Comparison of ENCODE assay signal across 7 mouse cellular contexts in the genomic region with DNA sequence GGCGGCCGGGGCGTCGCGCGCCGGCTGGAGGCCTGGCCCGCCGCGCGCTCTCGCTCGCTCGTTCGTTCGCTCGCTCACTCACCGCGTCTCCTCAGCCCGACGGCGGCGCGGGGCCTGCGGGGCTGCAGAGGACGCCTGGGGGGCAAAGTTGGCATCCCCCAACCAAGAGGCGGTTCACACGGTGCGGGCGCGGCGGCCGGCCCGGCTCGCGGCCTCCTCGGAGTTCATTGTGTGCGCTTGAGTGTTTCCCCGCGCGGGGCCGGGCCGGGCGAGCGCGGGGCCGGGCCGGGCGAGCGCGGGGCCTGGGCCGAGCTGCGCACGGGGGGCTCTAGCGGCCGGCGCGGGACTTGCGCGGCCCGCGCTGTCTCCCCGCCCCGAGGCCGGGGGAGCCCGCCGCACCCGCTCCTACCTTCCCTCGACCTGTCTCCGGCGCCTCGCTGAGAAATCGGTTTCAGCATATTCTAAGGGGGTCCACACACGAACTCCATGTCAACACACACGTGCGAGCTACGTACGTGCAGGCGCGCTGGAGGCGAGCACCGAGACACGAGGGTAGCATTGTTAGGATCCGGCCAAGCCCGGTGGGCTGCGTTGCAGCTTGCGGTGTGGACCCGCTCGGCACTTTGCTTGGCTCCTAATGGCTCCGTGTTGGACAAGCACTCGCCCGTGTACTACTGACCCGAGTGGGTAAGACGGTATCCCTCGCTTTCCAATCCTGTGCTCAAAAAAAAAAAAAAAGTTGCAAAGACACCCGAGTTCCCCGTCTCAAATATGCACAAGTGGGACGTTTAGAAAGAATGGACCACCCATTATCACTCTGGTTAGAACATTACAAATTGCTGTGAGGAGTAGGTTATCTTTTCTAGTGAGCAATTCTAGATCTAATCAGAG. TPM values are rescaled to one million over a fixed set of nuclear protein-coding genes. Genes with fewer than 3 reads are reported as not detected.
A peak's percentile ranks its signal among the peaks of the same experiment; 100 is the strongest.
DNase-seq lines count a peak whose midpoint lies in the region; ATAC-seq lines count a peak whose summit lies in the region.

Zmynd11 (minus strand) TSS at position 685 of the 891 bp plus-strand sequence.

- peak; percentile 80 for ATAC-seq in intestine, embryonic 16.5 days
- ATAC-seq in limb, embryonic 11.5 days (ENCODE audit: insufficient number of reproducible peaks, low FRiP score, low TSS enrichment, low read depth), result peak; percentile 74
- peak; percentile 80 for ATAC-seq in midbrain, embryonic 12.5 days (ENCODE audit: low FRiP score, low read depth)

- peak within 1 kb of the TSS; percentile 97 for H3K4me3 ChIP-seq in intestine, embryonic 16.5 days (ENCODE audit: low read length)
- H3K4me3 ChIP-seq in limb, embryonic 11.5 days (ENCODE audit: low read depth, low read length), result peak within 1 kb of the TSS; percentile 96
- peak within 1 kb of the TSS; percentile 98 for H3K4me3 ChIP-seq in midbrain, embryonic 12.5 days

- H3K9ac ChIP-seq in intestine, embryonic 16.5 days (ENCODE audit: low read depth, low read length), result peak within 1 kb of the TSS; percentile 99
- peak within 1 kb of the TSS; percentile 100 for H3K9ac ChIP-seq in limb, embryonic 11.5 days (ENCODE audit: low read length)
- peak within 1 kb of the TSS; percentile 99 for H3K9ac ChIP-seq in midbrain, embryonic 12.5 days (replicated peaks)

- no peaks in the 10 kb centered on the region for H3K36me3 ChIP-seq in intestine, embryonic 16.5 days (ENCODE audit: control insufficient read depth, insufficient read depth, low read length)
- H3K36me3 ChIP-seq in limb, embryonic 11.5 days (ENCODE audit: control insufficient read depth, insufficient read depth, low read length), result no peaks in the 10 kb centered on the region
- H3K36me3 ChIP-seq in midbrain, embryonic 12.5 days, result no peaks in the 10 kb centered on the region

- H3K4me1 ChIP-seq in intestine, embryonic 16.5 days (ENCODE audit: control insufficient read depth, insufficient read depth, low read length), result peaks cover 22% of the 10 kb centered on the region
- H3K4me1 ChIP-seq in limb, embryonic 11.5 days (ENCODE audit: control insufficient read depth, insufficient read depth, low read length), result peaks cover 8% of the 10 kb centered on the region; the same call in 1 of the 2 replicates
- peaks cover 40% of the 10 kb centered on the region for H3K4me1 ChIP-seq in midbrain, embryonic 12.5 days

- peak within 1 kb of the TSS; percentile 99 for H3K27ac ChIP-seq in intestine, embryonic 16.5 days (ENCODE audit: low read length)
- H3K27ac ChIP-seq in limb, embryonic 11.5 days (replicated peaks; ENCODE audit: low read depth, low read length), result peak within 1 kb of the TSS; percentile 99
- H3K27ac ChIP-seq in midbrain, embryonic 12.5 days (replicated peaks), result peak within 1 kb of the TSS; percentile 99

- DNase-seq in adrenal gland, adult 8-10 months, result peak; percentile 25
- DNase-seq in embryo, embryonic 11 days, result peak; percentile 84
- no peak for DNase-seq in gonadal fat pad, adult 2 months (ENCODE audit: low read depth)
- peak; percentile 76 for DNase-seq in limb, embryonic 11.5 days (ENCODE audit: low spot score)
- peak; percentile 19 for DNase-seq in skeletal muscle tissue, adult 2 months (ENCODE audit: low read depth, low spot score)

- no peaks in the 10 kb centered on the region for H3K27me3 ChIP-seq in intestine, embryonic 16.5 days (replicated peaks; ENCODE audit: control insufficient read depth, insufficient read depth, low read length)
- no peaks in the 10 kb centered on the region for H3K27me3 ChIP-seq in limb, embryonic 11.5 days (ENCODE audit: control insufficient read depth, insufficient read depth, low read length)
- H3K27me3 ChIP-seq in midbrain, embryonic 12.5 days, result no peaks in the 10 kb centered on the region

- no peaks in the 10 kb centered on the region for H3K9me3 ChIP-seq in intestine, embryonic 16.5 days (ENCODE audit: control insufficient read depth, low read length)
- H3K9me3 ChIP-seq in limb, embryonic 11.5 days (ENCODE audit: control insufficient read depth, low read length), result no peaks in the 10 kb centered on the region
- no peaks in the 10 kb centered on the region for H3K9me3 ChIP-seq in midbrain, embryonic 12.5 days

- peak within 1 kb of the TSS; percentile 61 for H3K4me2 ChIP-seq in intestine, embryonic 16.5 days (ENCODE audit: low read depth, low read length)
- H3K4me2 ChIP-seq in limb, embryonic 11.5 days (ENCODE audit: low read depth, severe bottlenecking), result peak within 1 kb of the TSS; percentile 68
- H3K4me2 ChIP-seq in midbrain, embryonic 12.5 days (replicated peaks), result peak within 1 kb of the TSS; percentile 77

- WGBS in intestine, embryonic 16.5 days, result under 1% methylated on average over 95 of the region's 98 CpGs
- WGBS in limb, embryonic 11.5 days, result under 1% methylated on average over 57 of the region's 98 CpGs
- under 1% methylated on average over 77 of the region's 98 CpGs for WGBS in midbrain, embryonic 12.5 days

RNA-seq across cellular contexts. Expression of gene Zmynd11, which starts in this region (rescaled TPM):
- 100 to 1,000 TPM; 135 to 205 (median 162) TPM for total RNA-seq in adrenal gland, adult 8-10 months (2022)
- polyA plus RNA-seq in gonadal fat pad, adult 2 months (2012; rRNA removed), result 51.5 and 52.6 TPM in 2 replicates
- 69.9 and 72.2 TPM in 2 replicates for polyA plus RNA-seq in intestine, embryonic 16.5 days (2015; fragmentation: Nextera tagmentation; extraction: Ambion mirVana)
- 102 and 123 TPM in 2 replicates for polyA plus RNA-seq in limb, embryonic 11.5 days (2014; fragmentation: Nextera tagmentation; extraction: Ambion mirVana)
- polyA plus RNA-seq in midbrain, embryonic 12.5 days (2016; fragmentation: Nextera tagmentation; extraction: Ambion mirVana), result 152 and 169 TPM in 2 replicates
